Mouse (Mus musculus) G1E (cell line): ENCODE data around the gene Satb1. TPM values are rescaled to one million over a fixed set of nuclear protein-coding genes. Genes with fewer than 3 reads are reported as not detected.

Experiments used
- ATAC-seq: 2 replicates; pipeline ENCODE4 v1.8.0; 2016; ENCODE audit warnings: mild to moderate bottlenecking; ENCODE audit not compliant: insufficient number of reproducible peaks, poor library complexity, low FRiP score, severe bottlenecking; ENCODE audit errors: extremely low read depth
- DNase-seq: peaks from one replicate; pipeline ENCODE4 v3.0.0; 2012; ENCODE audit warnings: low spot score
- H3K27me3 ChIP-seq: 2 replicates; pipeline ENCODE4 v1.6.1; 2012; ENCODE audit warnings: mild to moderate bottlenecking, low read length, inconsistent platforms; ENCODE audit not compliant: insufficient read depth
- H3K36me3 ChIP-seq: replicated peaks from 2 replicates; pipeline ENCODE3; 2012; ENCODE audit warnings: mild to moderate bottlenecking, inconsistent platforms
- H3K4me1 ChIP-seq: 2 replicates; pipeline ENCODE4 v1.6.1; 2012; ENCODE audit warnings: low read depth, low read length, inconsistent platforms, mixed read lengths; ENCODE audit not compliant: insufficient read depth
- H3K4me3 ChIP-seq: 2 replicates; pipeline ENCODE4 v1.5.1; 2012; ENCODE audit warnings: low read depth, mild to moderate bottlenecking, inconsistent platforms, low read length, moderate library complexity, mixed read lengths
- H3K9me3 ChIP-seq: replicated peaks from 2 replicates; pipeline ENCODE4 v1.6.1; 2012; ENCODE audit warnings: inconsistent platforms
- CTCF ChIP-seq: IDR thresholded peaks from 2 replicates; pipeline ENCODE4 v1.5.1; 2012; ENCODE audit warnings: low read depth, low read length, inconsistent platforms, mixed read lengths
- GATA1 ChIP-seq: IDR thresholded peaks from 2 replicates; pipeline ENCODE4 v1.6.1; 2012; ENCODE audit warnings: borderline replicate concordance, low read length, inconsistent platforms, mixed read lengths
- GATA2 ChIP-seq: IDR thresholded peaks from 2 replicates; pipeline ENCODE4 v1.6.1; 2012; ENCODE audit warnings: low read depth, low read length, inconsistent platforms, borderline replicate concordance
- POLR2AphosphoS5 ChIP-seq: IDR thresholded peaks from 2 replicates; pipeline ENCODE4 v1.6.1; 2012; ENCODE audit warnings: low read depth, low read length, inconsistent platforms; ENCODE audit not compliant: insufficient replicate concordance
- TAL1 ChIP-seq: conservative IDR thresholded peaks from 2 replicates; pipeline ENCODE4 v1.6.1; 2012; ENCODE audit warnings: low read depth, low read length, inconsistent platforms, mixed read lengths
- polyA plus RNA-seq: library from polyadenylated mRNA; stranded (reverse); fragments of >175 nt; gene quantifications from 2 replicates; pipeline ENCODE4 v1.2.3, GENCODE M21; 2012
- total RNA-seq, 2 experiments: library from RNA; stranded (forward) in 1 of 2; stranded (reverse) in 1 of 2; fragments of 200-1000 nt in 1 of 2; fragments of >200 nt in 1 of 2; fragmentation: Nextera tagmentation in 1 of 2; gene quantifications; 2 replicates each; pipeline ENCODE4 v1.2.3; 2014 to 2017

The Satb1 gene
- total and polyA plus RNA-seq, 3 experiments: 0.22 TPM; not detected in 2

GRCm38 (mm10) chr17:51811911-51812260 is 21.2 kb downstream of the Satb1 start:
- no peak overlapping the region for H3K4me3 ChIP-seq
- no peak for DNase-seq
- no peak for TF ChIP-seq TAL1
- TF ChIP-seq CTCF: no peak
- TF ChIP-seq GATA2: no peak
- TF ChIP-seq GATA1: no peak
- no peak for TF ChIP-seq POLR2AphosphoS5

GRCm38 (mm10) chr17:51811086-51811868 is 21.8 kb downstream of the Satb1 start:
- Histone ChIP-seq H3K4me3 (no peak overlapping the region), H3K4me1 (no peaks in the 10 kb centered on the region), H3K9me3 (peaks cover 29% of the 10 kb centered on the region), H3K36me3 (no peaks in the 10 kb centered on the region), H3K27me3 (no peaks in the 10 kb centered on the region)
- ATAC-seq (no peak), DNase-seq (no peak)
- no peak for TF ChIP-seq TAL1
- no peak for TF ChIP-seq CTCF
- no peak for TF ChIP-seq GATA1
- TF ChIP-seq GATA2: no peak
- TF ChIP-seq POLR2AphosphoS5: no peak

More at GRCm38 (mm10) chr17:51811911-51812260, 21.2 kb downstream of the Satb1 start:
- ATAC-seq: no peak
- peaks cover 28% of the 10 kb centered on the region for H3K9me3 ChIP-seq
- no peaks in the 10 kb centered on the region for H3K27me3 ChIP-seq
- H3K36me3 ChIP-seq: no peaks in the 10 kb centered on the region
- H3K4me1 ChIP-seq: no peaks in the 10 kb centered on the region

GRCm38 (mm10) chr17:51807429-51807828 is 25.7 kb downstream of the Satb1 start:
- DNase-seq: no peak

GRCm38 (mm10) chr17:51806124-51806960 is 26.7 kb downstream of the Satb1 start:
- DNase-seq: no peak
- Histone ChIP-seq H3K4me3 (no peak overlapping the region), H3K27me3 (no peaks in the 10 kb centered on the region), H3K9me3 (peaks cover 32% of the 10 kb centered on the region), H3K36me3 (no peaks in the 10 kb centered on the region), H3K4me1 (no peaks in the 10 kb centered on the region)
- ATAC-seq: no peak
- TF ChIP-seq CTCF: no peak
- no peak for TF ChIP-seq TAL1
- no peak for TF ChIP-seq GATA1
- no peak for TF ChIP-seq POLR2AphosphoS5
- TF ChIP-seq GATA2: no peak

More at GRCm38 (mm10) chr17:51807429-51807828, 25.7 kb downstream of the Satb1 start:
- Histone ChIP-seq H3K4me1 (no peaks in the 10 kb centered on the region), H3K4me3 (no peak overlapping the region), H3K36me3 (no peaks in the 10 kb centered on the region), H3K27me3 (no peaks in the 10 kb centered on the region), H3K9me3 (peaks cover 32% of the 10 kb centered on the region)
- no peak for TF ChIP-seq POLR2AphosphoS5
- TF ChIP-seq GATA2: no peak
- no peak for TF ChIP-seq GATA1
- no peak for TF ChIP-seq TAL1
- no peak for TF ChIP-seq CTCF
- no peak for ATAC-seq

- Histone ChIP-seq H3K36me3 (no peaks in the 10 kb centered on the region), H3K4me1 (no peaks in the 10 kb centered on the region), H3K9me3 (peaks cover 20% of the 10 kb centered on the region), H3K4me3 (no peak overlapping the region), H3K27me3 (no peaks in the 10 kb centered on the region)
- ATAC-seq (no peak), DNase-seq (no peak)
- no peak for TF ChIP-seq CTCF
- no peak for TF ChIP-seq TAL1
- no peak for TF ChIP-seq POLR2AphosphoS5
- TF ChIP-seq GATA1: no peak
- TF ChIP-seq GATA2: no peak
These were observed 32.9 kb downstream of the Satb1 start for GRCm38 (mm10) chr17:51800208-51800607.

GRCm38 (mm10) chr17:51796459-51796858 is 36.6 kb downstream of the Satb1 start:
- no peak for DNase-seq
- peaks cover 14% of the 10 kb centered on the region for H3K9me3 ChIP-seq
- TF ChIP-seq TAL1 (no peak), CTCF (no peak), POLR2AphosphoS5 (no peak), GATA2 (no peak), GATA1 (no peak)
- H3K4me1 ChIP-seq: no peaks in the 10 kb centered on the region
- no peaks in the 10 kb centered on the region for H3K36me3 ChIP-seq
- H3K4me3 ChIP-seq: no peak overlapping the region
- no peaks in the 10 kb centered on the region for H3K27me3 ChIP-seq
- ATAC-seq: no peak
